Mouse (Mus musculus) cerebellum, adult 2 months (tissue): ENCODE measurements at regions not wholly inside any gene's neighbourhood (a gene's known extent, or its start where the extent isn't known, plus 50 kb on each side); places are given as distances from the start of the nearest gene placed in this dataset.

Experiments
- CTCF ChIP-seq: fragments of 200-500 bp; IDR thresholded peaks from 2 replicates; pipeline ENCODE4 v1.5.1; 2011; ENCODE audit warnings: low read depth, mild to moderate bottlenecking, control low read depth, low read length, moderate library complexity, borderline replicate concordance; ENCODE audit not compliant: insufficient read depth
- POLR2A ChIP-seq: fragments of 200-500 bp; IDR thresholded peaks from 2 replicates; pipeline ENCODE4 v1.6.1; 2011; ENCODE audit warnings: low read length, control low read depth, borderline replicate concordance; ENCODE audit not compliant: insufficient read depth

DNA sequence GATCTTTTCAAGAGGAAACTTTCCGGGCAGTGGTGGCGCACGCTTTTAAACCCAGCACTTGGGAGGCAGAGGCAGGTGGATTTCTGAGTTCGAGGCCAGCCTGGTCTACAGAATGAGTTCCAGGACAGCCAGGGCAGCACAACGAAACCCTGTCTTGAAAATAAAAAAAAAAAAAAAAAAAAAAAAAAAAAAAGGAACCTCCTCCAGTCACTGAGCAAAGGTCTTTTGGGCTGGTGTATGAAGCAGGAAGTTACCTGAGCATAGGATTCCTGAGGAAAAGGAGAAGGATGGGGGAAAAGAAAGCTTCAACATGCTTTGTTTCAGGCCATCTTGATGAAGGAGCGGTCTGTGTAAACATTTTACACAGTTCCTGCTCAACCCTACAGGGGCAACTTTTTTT, 72.9 kb upstream of the Serbp1 start:
- no peak for TF ChIP-seq POLR2A
- TF ChIP-seq CTCF = no peak
